Mouse (Mus musculus): ENCODE measurements around the gene Ak5. TPM values are rescaled to one million over a fixed set of nuclear protein-coding genes. Genes with fewer than 3 reads are reported as not detected.
"Not testable (repeated sequence)": the region's sequence is repeated elsewhere in the genome, so short reads cannot be mapped to it uniquely, and the experiment has no call there.

The Ak5 gene
- polyA plus RNA-seq, 1 experiment from 2014 or later, result 0.09 TPM

DNA sequence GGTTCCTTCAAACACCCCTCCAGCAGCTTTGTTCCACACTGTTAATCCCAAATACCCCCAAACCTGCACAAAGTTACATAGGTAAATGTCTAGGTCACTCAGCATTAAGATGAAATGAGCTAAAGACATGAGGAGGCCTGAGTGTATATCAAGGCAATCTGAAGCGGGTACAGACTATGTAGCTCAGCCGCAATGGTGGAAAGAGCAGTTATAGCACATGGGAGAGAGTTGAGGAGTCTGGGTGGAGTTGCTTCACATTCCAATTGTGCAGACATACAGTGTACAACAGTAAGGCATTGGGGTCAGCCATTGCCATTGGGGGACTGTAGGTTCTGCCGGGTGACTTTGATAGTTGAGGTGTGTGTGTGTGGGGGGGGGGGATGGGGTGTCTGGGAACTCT lies 203.7 kb downstream of the Ak5 start:
- Histone ChIP-seq H3K9me3 (replicated peaks; ENCODE audit: control insufficient read depth, low read length) (no peaks in the 10 kb centered on the region), H3K4me1 (ENCODE audit: control insufficient read depth, low read depth, low read length) (no peaks in the 10 kb centered on the region; the same call in 1 of the 2 replicates), H3K4me3 (ENCODE audit: low read depth, low read length) (no peak overlapping the region), H3K36me3 (ENCODE audit: control insufficient read depth, insufficient read depth) (no peaks in the 10 kb centered on the region; the same call in 1 of the 2 replicates), H3K27me3 (ENCODE audit: control insufficient read depth, insufficient read depth, low read depth, low read length) (no peaks in the 10 kb centered on the region), H3K4me2 (ENCODE audit: low read depth, low read length) (no peak overlapping the region), H3K9ac (ENCODE audit: low read depth, low read length) (no peak overlapping the region), H3K27ac (ENCODE audit: low read length) (no peak overlapping the region)
- WGBS (ENCODE audit: insufficient replicate concordance), result 90% methylated on average over 3 of the region's 3 CpGs
- no peak for ATAC-seq (ENCODE audit: low read depth)

DNA sequence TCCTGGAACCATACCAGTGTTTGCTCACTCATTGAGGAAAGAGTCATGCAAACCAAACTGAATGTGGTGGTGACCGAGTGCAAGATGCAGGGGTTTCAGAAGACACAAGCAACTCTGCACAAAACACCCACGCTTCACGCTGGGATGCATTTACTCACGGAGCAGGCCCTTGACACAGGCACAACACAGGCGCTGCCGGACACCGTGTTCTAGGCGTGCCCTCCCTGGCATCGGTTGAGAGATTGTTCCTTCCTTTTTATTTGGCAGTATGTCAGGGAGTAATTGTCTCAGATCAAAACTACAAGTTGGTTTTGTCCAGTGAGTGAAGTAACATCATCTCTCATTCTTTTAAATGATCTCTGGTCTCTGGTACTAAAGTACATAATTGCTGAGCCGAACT lies 205.3 kb downstream of the Ak5 start:
- H3K4me2 ChIP-seq (ENCODE audit: low read depth, low read length), result no peak overlapping the region
- no peaks in the 10 kb centered on the region; the same call in 1 of the 2 replicates for H3K36me3 ChIP-seq (ENCODE audit: control insufficient read depth, insufficient read depth)
- no peaks in the 10 kb centered on the region; the same call in 1 of the 2 replicates for H3K4me1 ChIP-seq (ENCODE audit: control insufficient read depth, low read depth, low read length)
- H3K9me3 ChIP-seq (replicated peaks; ENCODE audit: control insufficient read depth, low read length), result no peaks in the 10 kb centered on the region
- H3K9ac ChIP-seq (ENCODE audit: low read depth, low read length), result no peak overlapping the region
- ATAC-seq (ENCODE audit: low read depth), result no peak
- H3K27ac ChIP-seq (ENCODE audit: low read length), result no peak overlapping the region
- WGBS (ENCODE audit: insufficient replicate concordance), result 78% methylated on average over 10 of the region's 10 CpGs
- no peaks in the 10 kb centered on the region for H3K27me3 ChIP-seq (ENCODE audit: control insufficient read depth, insufficient read depth, low read depth, low read length)
- no peak overlapping the region for H3K4me3 ChIP-seq (ENCODE audit: low read depth, low read length)

DNA sequence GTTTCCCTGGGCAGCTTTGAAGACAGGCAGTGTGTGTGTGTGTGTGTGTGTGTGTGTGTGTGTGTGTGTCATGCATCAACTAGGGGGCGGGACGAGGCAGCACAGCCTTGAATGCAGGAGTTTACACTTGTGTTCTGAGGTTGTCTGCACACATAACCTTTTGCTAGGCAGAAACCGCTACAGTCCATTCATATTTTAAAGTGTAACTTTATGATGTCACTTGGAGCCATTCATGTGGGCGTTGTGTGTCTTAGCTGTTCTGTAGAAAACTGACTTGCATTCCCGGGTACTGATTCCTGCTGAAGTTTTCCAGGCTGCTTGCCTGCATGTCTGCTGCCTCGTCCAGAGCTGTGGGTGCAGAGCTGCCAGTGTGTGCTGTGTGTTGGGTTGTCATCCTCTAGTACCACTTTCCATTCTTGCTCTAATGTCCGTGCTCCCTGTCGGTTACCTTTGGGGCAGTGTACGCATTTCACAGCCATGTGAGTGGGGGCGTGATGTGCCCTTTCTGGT lies 206.1 kb downstream of the Ak5 start:
- 81% methylated on average over 10 of the region's 10 CpGs for WGBS (ENCODE audit: insufficient replicate concordance)
- H3K4me1 ChIP-seq (ENCODE audit: control insufficient read depth, low read depth, low read length), result peaks cover 5% of the 10 kb centered on the region
- no peak for ATAC-seq (ENCODE audit: low read depth)
- H3K9me3 ChIP-seq (replicated peaks; ENCODE audit: control insufficient read depth, low read length), result no peaks in the 10 kb centered on the region
- H3K27ac ChIP-seq (ENCODE audit: low read length), result no peak overlapping the region
- no peak overlapping the region for H3K4me2 ChIP-seq (ENCODE audit: low read depth, low read length)
- no peak overlapping the region for H3K4me3 ChIP-seq (ENCODE audit: low read depth, low read length)
- H3K9ac ChIP-seq (ENCODE audit: low read depth, low read length), result no peak overlapping the region
- peaks cover 4% of the 10 kb centered on the region for H3K36me3 ChIP-seq (ENCODE audit: control insufficient read depth, insufficient read depth)
- no peaks in the 10 kb centered on the region for H3K27me3 ChIP-seq (ENCODE audit: control insufficient read depth, insufficient read depth, low read depth, low read length)

DNA sequence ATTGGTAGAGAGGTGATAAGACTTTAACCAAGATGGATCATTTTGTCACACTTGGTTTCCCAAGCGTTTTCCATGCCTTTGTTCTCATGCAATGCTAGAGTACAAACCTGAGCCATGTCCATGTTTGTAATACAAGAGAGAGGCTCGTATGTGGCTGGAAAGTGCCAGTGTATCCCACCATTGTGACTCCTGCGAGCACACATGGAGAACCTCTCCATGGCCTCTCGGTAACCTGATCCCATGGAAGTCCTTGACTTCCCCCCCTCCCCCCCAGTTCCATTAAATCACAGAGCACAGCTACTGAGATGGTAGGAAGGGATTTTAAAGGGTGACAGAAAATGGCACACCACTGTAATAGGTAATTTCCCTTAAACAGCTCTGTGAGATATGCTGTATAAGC lies 207.4 kb downstream of the Ak5 start:
- 73% methylated on average over 4 of the region's 4 CpGs for WGBS (ENCODE audit: insufficient replicate concordance)
- H3K9ac ChIP-seq (ENCODE audit: low read depth, low read length), result no peak overlapping the region

DNA sequence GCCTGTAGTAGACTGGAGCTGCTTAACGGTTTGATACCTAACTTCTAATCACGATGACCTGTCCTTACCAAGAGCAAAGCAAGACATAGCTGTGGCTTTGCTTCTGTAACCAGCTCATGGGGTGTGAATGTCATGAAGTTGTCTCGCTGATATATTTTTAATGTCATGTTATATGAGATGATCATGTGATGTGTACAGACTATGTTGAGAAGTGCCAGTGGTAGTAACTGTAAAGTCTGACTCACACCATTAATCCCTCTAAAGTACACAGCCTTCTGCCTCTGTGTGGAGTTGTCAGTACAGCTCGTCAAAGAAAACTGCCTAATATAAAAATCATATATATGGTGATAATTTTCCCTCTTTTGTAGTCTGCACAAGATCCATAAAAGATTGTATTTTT lies 209.3 kb downstream of the Ak5 start:
- H3K4me1 ChIP-seq (ENCODE audit: control insufficient read depth, low read depth, low read length); H3K9me3 ChIP-seq (replicated peaks; ENCODE audit: control insufficient read depth, low read length); H3K27me3 ChIP-seq (ENCODE audit: control insufficient read depth, insufficient read depth, low read depth, low read length); ATAC-seq (ENCODE audit: low read depth); H3K4me2 ChIP-seq (ENCODE audit: low read depth, low read length); H3K4me3 ChIP-seq (ENCODE audit: low read depth, low read length); H3K27ac ChIP-seq (ENCODE audit: low read length); H3K9ac ChIP-seq (ENCODE audit: low read depth, low read length): not testable (repeated sequence)
- H3K36me3 ChIP-seq (ENCODE audit: control insufficient read depth, insufficient read depth), result peaks cover 27% of the 10 kb centered on the region
- 79% methylated on average over 4 of the region's 4 CpGs for WGBS (ENCODE audit: insufficient replicate concordance)

More for the DNA sequence above, 207.4 kb downstream of the Ak5 start:
- H3K4me1 ChIP-seq (ENCODE audit: control insufficient read depth, low read depth, low read length), result peaks cover 6% of the 10 kb centered on the region
- no peak for ATAC-seq (ENCODE audit: low read depth)
- no peak overlapping the region for H3K27ac ChIP-seq (ENCODE audit: low read length)
- no peak overlapping the region for H3K4me2 ChIP-seq (ENCODE audit: low read depth, low read length)
- no peak overlapping the region for H3K4me3 ChIP-seq (ENCODE audit: low read depth, low read length)
- no peaks in the 10 kb centered on the region for H3K9me3 ChIP-seq (replicated peaks; ENCODE audit: control insufficient read depth, low read length)
- H3K36me3 ChIP-seq (ENCODE audit: control insufficient read depth, insufficient read depth), result peaks cover 15% of the 10 kb centered on the region
- no peaks in the 10 kb centered on the region for H3K27me3 ChIP-seq (ENCODE audit: control insufficient read depth, insufficient read depth, low read depth, low read length)

DNA sequence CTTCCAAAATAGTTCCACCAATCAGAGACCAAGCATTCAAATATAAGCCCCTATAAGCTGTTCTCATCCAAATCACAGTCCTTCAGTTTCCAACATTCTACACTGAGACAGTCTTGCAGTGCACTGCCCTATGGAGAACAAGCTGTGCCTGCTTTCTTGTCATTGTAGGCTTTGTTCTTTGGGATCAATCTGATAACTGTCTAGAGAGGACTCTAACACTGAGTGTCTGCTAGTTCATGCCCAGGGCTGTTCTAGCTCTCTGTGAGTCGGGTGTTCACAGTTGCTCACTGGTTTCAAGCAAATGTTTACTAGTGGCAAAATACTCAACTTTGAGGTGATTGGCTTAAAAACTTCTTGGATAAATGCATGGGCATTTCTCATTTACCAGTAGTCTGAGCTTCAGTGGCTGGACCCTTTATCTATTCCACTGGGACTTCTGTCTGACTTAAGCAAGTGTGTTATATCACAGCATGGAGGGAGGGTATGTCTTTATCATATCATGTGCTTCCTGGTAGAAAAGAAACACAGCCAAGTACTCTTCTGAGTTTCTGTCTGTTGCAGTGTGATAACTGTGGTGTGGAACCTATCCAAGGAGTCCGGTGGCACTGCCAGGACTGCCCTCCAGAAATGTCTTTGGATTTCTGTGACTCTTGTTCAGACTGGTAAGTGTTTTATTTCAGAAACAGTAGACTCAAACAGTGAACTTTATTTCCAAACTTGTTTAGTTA lies 210.7 kb downstream of the Ak5 start:
- ATAC-seq (ENCODE audit: low read depth), result peak; percentile 66

DNA sequence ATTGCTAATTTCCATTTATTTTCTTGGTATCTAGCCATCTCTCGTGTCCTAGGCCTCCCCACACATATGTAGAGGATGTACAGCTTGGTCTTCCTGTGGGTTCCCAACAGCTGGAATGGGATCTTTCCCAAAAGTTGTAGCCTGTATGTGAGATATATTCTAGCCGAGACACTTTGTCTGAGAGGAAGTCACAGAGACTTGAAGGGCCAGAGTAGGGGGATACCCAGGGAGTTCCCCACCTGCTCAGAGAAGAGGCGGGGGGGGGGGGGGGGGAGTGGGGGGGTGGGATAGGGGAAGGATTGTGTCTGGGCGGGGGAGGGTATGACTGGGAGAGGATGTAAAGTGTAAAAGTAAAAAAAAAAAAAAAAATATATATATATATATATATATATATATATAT lies 215.0 kb downstream of the Ak5 start:
- 65% methylated on average over 3 of the region's 4 CpGs for WGBS (ENCODE audit: insufficient replicate concordance)
- no peak overlapping the region for H3K4me3 ChIP-seq (ENCODE audit: low read depth, low read length)
- H3K27me3 ChIP-seq (ENCODE audit: control insufficient read depth, insufficient read depth, low read depth, low read length), result no peaks in the 10 kb centered on the region
- H3K4me2 ChIP-seq (ENCODE audit: low read depth, low read length), result no peak overlapping the region
- peaks cover 30% of the 10 kb centered on the region for H3K36me3 ChIP-seq (ENCODE audit: control insufficient read depth, insufficient read depth)
- no peaks in the 10 kb centered on the region for H3K9me3 ChIP-seq (replicated peaks; ENCODE audit: control insufficient read depth, low read length)
- peaks cover 6% of the 10 kb centered on the region for H3K4me1 ChIP-seq (ENCODE audit: control insufficient read depth, low read depth, low read length)
- H3K27ac ChIP-seq (ENCODE audit: low read length), result no peak overlapping the region
- H3K9ac ChIP-seq (ENCODE audit: low read depth, low read length), result no peak overlapping the region
- no peak for ATAC-seq (ENCODE audit: low read depth)

More for the DNA sequence above, 210.7 kb downstream of the Ak5 start:
- no peak overlapping the region for H3K9ac ChIP-seq (ENCODE audit: low read depth, low read length)
- H3K4me3 ChIP-seq (ENCODE audit: low read depth, low read length), result no peak overlapping the region
- peaks cover 6% of the 10 kb centered on the region for H3K4me1 ChIP-seq (ENCODE audit: control insufficient read depth, low read depth, low read length)
- no peak overlapping the region for H3K4me2 ChIP-seq (ENCODE audit: low read depth, low read length)
- H3K36me3 ChIP-seq (ENCODE audit: control insufficient read depth, insufficient read depth), result peaks cover 27% of the 10 kb centered on the region
- no peak overlapping the region for H3K27ac ChIP-seq (ENCODE audit: low read length)
- no peaks in the 10 kb centered on the region for H3K27me3 ChIP-seq (ENCODE audit: control insufficient read depth, insufficient read depth, low read depth, low read length)
- H3K9me3 ChIP-seq (replicated peaks; ENCODE audit: control insufficient read depth, low read length), result no peaks in the 10 kb centered on the region
- 39% methylated on average over 2 of the region's 2 CpGs for WGBS (ENCODE audit: insufficient replicate concordance)

DNA sequence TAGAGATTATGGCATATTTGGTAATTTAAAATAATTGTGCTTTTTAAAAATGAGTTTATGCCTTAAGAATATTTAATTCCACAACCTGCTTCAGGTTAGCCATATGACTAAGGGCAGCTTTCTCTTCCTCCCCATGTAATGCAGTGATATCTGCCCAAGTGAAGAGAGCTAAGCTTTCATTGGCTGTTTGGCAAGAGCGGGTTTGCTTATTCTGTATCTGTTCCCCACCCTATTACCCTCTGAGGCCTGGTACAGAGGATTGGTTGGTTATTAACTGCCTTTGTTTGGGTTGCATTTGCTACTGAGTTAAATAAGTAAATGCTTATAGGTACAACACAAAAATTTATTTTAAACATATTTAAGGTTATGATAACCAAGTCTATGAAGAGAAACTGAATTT lies 221.2 kb downstream of the Ak5 start:
- 57% methylated on average over 1 of the region's 1 CpGs for WGBS (ENCODE audit: insufficient replicate concordance)
- H3K27ac ChIP-seq (ENCODE audit: low read length), result no peak overlapping the region
- H3K4me1 ChIP-seq (ENCODE audit: control insufficient read depth, low read depth, low read length), result no peaks in the 10 kb centered on the region; the same call in 1 of the 2 replicates
- no peak overlapping the region for H3K4me3 ChIP-seq (ENCODE audit: low read depth, low read length)
- no peaks in the 10 kb centered on the region for H3K27me3 ChIP-seq (ENCODE audit: control insufficient read depth, insufficient read depth, low read depth, low read length)
- peaks cover 2% of the 10 kb centered on the region for H3K36me3 ChIP-seq (ENCODE audit: control insufficient read depth, insufficient read depth)
- ATAC-seq (ENCODE audit: low read depth), result peak; percentile 70
- H3K9ac ChIP-seq (ENCODE audit: low read depth, low read length), result no peak overlapping the region
- no peak overlapping the region for H3K4me2 ChIP-seq (ENCODE audit: low read depth, low read length)
- no peaks in the 10 kb centered on the region for H3K9me3 ChIP-seq (replicated peaks; ENCODE audit: control insufficient read depth, low read length)

DNA sequence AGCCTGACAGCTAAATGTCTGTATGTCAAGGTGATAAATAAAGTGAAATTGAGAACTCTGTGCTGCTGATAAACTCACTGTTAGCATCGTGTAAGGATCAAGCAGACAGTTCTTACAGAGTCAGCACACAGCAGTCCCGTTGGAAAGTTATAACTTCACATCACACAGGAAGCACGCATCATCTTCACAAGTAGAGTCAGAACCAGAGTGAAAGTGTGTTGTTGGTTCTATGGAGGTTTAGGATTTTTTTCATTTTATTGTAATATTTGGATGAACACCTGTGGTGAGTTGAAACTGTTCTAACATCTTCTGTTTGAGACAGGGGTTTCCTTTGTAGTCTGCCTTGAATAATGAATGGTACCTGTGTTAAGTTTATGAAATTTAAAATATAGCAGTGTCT lies 224.0 kb downstream of the Ak5 start:
- H3K4me1 ChIP-seq (ENCODE audit: control insufficient read depth, low read depth, low read length), result no peaks in the 10 kb centered on the region; the same call in 1 of the 2 replicates
- no peaks in the 10 kb centered on the region for H3K27me3 ChIP-seq (ENCODE audit: control insufficient read depth, insufficient read depth, low read depth, low read length)
- H3K4me2 ChIP-seq (ENCODE audit: low read depth, low read length), result no peak overlapping the region
- H3K27ac ChIP-seq (ENCODE audit: low read length), result no peak overlapping the region
- H3K9ac ChIP-seq (ENCODE audit: low read depth, low read length), result no peak overlapping the region
- H3K36me3 ChIP-seq (ENCODE audit: control insufficient read depth, insufficient read depth), result no peaks in the 10 kb centered on the region
- ATAC-seq (ENCODE audit: low read depth), result no peak
- 74% methylated on average over 3 of the region's 3 CpGs for WGBS (ENCODE audit: insufficient replicate concordance)
- H3K9me3 ChIP-seq (replicated peaks; ENCODE audit: control insufficient read depth, low read length), result no peaks in the 10 kb centered on the region
- H3K4me3 ChIP-seq (ENCODE audit: low read depth, low read length), result no peak overlapping the region

All from liver, embryonic 16.5 days (tissue).